Mouse (Mus musculus): ENCODE measurements around the gene Gm20518.

The Gm20518 gene

GRCm38 (mm10) chr16:17843701-17844365, 47.6 kb downstream of the Gm20518 start:
- DNase-seq (ENCODE audit: low spot score in 2 of 2): no peak

- no peak for DNase-seq (ENCODE audit: low spot score in 2 of 2)
Measured at GRCm38 (mm10) chr16:17842437-17842836, 49.0 kb downstream of the Gm20518 start.

- DNase-seq (ENCODE audit: low spot score in 2 of 2): no peak
Measured at GRCm38 (mm10) chr16:17839976-17840375, 51.5 kb downstream of the Gm20518 start.

GRCm38 (mm10) chr16:17838051-17838450, 53.4 kb downstream of the Gm20518 start, which contains the start of gene Car15:
Gene Car15 (minus strand): TSS chr16:17838364.
- no peak for DNase-seq (ENCODE audit: low spot score in 2 of 2)

GRCm38 (mm10) chr16:17835481-17835880, 56.0 kb downstream of the Gm20518 start:
- no peak for DNase-seq (ENCODE audit: low spot score in 2 of 2)

- DNase-seq (ENCODE audit: low spot score in 2 of 2): no peak
Measured at GRCm38 (mm10) chr16:17834543-17834942, 56.9 kb downstream of the Gm20518 start.

- no peak for DNase-seq (ENCODE audit: low spot score in 2 of 2)
Measured at GRCm38 (mm10) chr16:17833681-17834399, 57.6 kb downstream of the Gm20518 start.

- no peak for DNase-seq (ENCODE audit: low spot score in 2 of 2)
Measured at GRCm38 (mm10) chr16:17833321-17833680, 58.2 kb downstream of the Gm20518 start.

GRCm38 (mm10) chr16:17832821-17833220, 58.6 kb downstream of the Gm20518 start, which contains the start of gene B830017H08Rik:
Gene B830017H08Rik (plus strand): TSS chr16:17833121.
- no peak for DNase-seq (ENCODE audit: low spot score in 2 of 2)

GRCm38 (mm10) chr16:17831781-17832180, 59.7 kb downstream of the Gm20518 start:
- DNase-seq (ENCODE audit: low spot score in 2 of 2): no peak

- DNase-seq (ENCODE audit: low spot score in 2 of 2): no peak
Measured at GRCm38 (mm10) chr16:17830385-17831178, 60.9 kb downstream of the Gm20518 start.

- DNase-seq (ENCODE audit: low spot score in 2 of 2): no peak
Measured at GRCm38 (mm10) chr16:17828867-17829266, 62.6 kb downstream of the Gm20518 start.

GRCm38 (mm10) chr16:17828229-17828628, 63.2 kb downstream of the Gm20518 start:
- no peak for DNase-seq (ENCODE audit: low spot score in 2 of 2)

- DNase-seq (ENCODE audit: low spot score in 2 of 2): no peak
Measured at GRCm38 (mm10) chr16:17826500-17826899, 65.0 kb downstream of the Gm20518 start.

- no peak for DNase-seq (ENCODE audit: low spot score in 2 of 2)
Measured at GRCm38 (mm10) chr16:17816528-17816927, 74.9 kb downstream of the Gm20518 start.

- peak in 1 of 2 experiments; percentile 42 for DNase-seq (ENCODE audit: low spot score in 2 of 2)
Measured at GRCm38 (mm10) chr16:17815411-17816402, 75.8 kb downstream of the Gm20518 start.

- DNase-seq (ENCODE audit: low spot score in 2 of 2): no peak
Measured at GRCm38 (mm10) chr16:17813173-17813572, 78.3 kb downstream of the Gm20518 start.

- DNase-seq (ENCODE audit: low spot score in 2 of 2): no peak
Measured at GRCm38 (mm10) chr16:17812120-17812519, 79.4 kb downstream of the Gm20518 start.

GRCm38 (mm10) chr16:17809711-17810110, 81.8 kb downstream of the Gm20518 start:
- no peak for DNase-seq (ENCODE audit: low spot score in 2 of 2)

GRCm38 (mm10) chr16:17809125-17809524, 82.3 kb downstream of the Gm20518 start:
- DNase-seq (ENCODE audit: low spot score in 2 of 2): no peak

All from spleen, postnatal 14 days (tissue).